Mouse (Mus musculus): ENCODE results near the gene Dlg1.

Dlg1 gene

DNA sequence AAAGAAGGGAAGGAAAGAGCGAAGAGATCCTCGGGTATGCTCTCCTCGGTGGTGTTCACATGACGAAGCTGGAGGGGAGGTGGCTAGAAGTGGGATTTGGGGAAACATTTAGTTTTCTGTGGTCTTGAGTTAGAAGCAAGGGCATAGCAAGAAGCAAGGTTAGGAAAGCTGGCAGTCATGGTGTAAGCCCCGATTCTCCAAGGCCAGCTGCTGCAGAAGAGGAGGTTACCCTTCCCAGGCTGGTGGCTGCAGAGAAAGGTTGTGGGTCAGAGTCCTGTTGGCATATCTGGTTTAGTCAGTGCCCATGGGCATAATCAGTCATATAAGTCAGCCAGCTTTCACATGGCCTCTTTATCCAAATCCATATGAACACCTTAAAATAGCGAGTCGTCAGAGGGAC is 9.2 kb upstream of the Dlg1 start:
- intact Hi-C loops (cut with DNase I): no loop called here

DNA sequence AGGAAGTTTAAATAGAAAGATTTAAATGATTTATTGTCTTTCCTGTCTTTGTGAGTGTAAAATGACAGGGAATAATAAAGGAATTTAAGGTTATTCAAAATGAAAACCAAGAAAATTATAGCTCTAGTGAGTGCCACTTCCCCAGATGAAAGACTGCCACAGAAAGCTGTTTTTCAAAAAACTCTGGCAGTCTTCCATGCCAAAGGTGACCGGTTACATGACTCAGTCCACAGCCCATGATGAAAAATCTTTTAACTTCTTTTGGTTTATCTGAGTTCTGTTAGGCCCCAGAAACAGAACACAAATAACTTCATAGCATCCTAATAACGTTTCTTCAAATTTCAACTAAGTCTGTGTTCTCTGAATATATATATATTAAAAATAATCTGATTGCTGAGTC is 7.7 kb upstream of the Dlg1 start:
- intact Hi-C loops (cut with DNase I): no loop called here

DNA sequence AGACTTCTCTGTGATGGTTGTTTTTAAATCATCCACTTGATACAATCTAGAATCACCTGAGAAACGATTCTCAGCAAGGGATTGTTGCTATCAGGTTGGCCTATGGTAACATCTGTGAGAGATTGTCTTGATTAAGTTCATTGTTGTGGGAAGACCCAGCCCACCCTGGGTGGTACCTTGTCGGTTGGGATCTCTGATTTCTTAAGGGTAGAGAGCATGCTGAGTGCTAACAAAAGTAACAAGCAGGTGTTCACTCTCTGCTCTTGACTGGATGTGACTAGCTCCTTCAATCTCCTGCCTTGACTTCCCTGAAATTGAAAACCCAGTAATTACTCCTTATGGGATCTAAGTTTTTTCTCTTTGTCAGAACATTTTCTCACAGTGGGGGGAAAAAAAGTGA is 5.7 kb upstream of the Dlg1 start:
- intact Hi-C loops (cut with DNase I): no loop called here

DNA sequence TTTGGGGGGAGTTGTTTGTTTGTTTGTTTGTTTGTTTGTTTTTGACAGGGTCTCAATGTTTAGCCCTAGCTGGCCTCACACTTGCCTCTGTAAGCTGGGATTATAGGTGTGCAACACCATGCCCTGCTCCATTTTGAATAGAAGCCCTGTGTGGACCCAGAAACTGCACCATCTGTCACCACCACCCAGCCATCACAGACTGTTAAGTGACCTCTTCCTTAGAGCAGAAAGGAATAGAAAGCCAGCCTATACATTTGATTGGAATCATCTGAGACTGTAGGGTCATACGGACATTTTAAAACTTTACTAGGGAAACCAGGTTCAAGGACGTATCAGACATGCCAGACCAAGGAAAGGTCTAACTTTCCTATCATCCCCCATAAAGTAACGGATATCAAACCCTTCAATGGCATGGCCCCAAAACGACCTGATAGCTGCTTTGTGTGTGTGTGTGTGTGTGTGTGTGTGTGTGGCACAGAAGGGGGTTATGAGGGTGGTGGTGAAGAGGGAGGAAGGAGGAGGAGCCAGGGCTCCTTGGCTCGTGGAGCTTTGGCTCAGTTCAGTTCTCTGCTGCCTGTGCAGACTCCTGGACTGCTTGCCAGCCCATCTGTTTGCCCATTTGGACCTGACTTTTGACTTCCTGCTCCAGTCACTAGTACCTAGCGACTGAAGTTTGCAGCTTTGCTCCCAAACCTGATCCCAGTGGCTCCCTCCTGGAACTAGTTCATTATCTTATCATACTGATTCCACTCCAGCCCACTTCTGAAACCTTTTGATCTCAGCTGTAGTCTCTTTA is 4.5 kb upstream of the Dlg1 start:
- intact Hi-C loops (cut with DNase I): no loop called here

DNA sequence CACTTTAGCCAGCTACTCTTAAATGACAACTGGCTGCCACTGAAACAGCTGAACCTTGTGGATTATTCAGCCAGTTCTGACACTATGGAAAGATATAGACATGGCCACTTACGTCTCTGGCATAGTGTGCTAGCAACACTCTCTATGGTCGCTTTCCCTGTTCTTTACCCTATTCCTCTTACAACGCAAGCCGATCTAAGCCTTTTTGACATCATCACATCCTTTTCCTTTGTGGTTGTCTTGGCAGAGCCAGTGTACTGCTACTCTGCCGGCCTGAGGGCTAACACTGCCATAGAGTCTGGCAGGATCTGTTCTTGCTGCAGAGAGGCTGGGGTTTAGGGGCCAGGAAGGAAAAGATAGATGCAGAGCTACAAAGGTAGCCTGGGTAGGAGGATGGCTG is 3.8 kb upstream of the Dlg1 start:
- intact Hi-C loops (cut with DNase I): no loop called here

DNA sequence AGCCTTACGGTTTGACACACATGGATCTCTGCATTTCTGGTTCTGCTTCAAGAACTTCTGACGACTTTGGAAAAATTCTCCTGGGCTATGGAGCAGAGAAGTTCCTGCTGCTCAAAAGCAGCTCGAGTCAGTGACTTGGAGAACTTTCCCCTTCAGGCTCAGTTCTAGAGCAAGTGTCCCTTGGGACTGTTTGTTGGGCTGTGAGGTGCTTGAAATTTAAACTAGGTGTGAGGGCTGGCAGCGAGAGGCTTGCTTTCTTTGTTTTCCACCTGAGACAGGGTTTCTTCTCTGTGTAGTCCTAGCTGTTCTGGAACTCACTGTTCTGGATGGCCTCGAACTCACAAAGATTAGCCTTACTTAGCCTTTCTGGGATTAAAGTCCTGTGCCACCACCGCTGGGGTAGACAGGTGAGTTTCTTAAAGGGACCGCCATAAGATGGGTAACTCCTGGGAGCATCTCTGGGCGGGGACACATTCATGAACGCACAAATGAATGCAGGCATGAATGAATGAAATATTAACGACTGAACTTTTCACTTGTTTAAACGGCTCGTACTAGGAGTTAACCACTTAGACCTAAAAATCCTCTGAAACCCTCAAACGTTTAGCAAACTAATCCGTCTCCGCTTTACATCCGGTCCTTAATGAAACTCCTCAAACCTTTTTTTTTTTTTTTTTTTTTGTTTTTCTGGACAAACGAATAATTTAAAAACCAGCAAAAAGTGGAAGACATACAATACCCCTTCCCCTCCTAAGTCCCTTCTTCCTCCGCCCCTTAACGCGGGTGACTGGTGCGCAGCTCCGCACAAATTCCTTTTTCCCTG is 476 bp upstream of the Dlg1 start:
- intact Hi-C loops (cut with DNase I): no loop called here

DNA sequence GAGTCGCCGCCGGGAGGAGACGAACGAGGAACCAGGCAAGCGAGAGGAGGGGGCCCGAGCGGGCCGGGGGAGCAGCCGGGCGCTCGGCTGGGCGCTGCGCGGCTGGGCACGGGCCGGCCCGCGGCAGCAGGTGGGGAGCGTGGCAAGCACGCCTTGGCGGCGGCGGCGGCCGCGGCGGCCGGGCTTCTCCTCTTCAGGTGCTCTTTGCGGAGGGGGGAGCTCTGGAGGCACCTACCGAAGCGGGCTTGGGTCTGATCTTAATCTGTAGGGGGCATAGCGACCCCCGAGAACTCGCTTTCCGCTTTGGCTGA is 999 bp downstream of the Dlg1 start:
- intact Hi-C loops (cut with DNase I): no loop called here

DNA sequence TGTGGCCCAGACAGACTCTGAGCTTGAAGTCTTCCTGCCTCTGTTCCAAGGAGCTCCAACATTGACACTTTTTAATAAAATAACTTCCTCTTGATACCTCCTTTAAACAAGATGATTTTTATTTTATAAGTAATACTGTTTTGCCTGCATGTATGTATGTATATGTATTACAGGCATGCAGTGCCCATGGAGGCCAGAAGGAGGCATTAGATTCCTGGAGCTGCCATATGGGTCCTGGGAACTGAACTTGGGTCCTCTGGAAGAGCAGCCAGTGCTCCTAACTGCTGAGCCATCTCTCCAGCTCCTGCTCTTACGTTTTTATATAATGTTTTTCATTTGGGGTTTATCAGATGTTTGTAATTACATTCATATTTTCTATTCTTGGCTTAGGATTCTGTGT is 9.0 kb downstream of the Dlg1 start:
- intact Hi-C loops (cut with DNase I): no loop called here

DNA sequence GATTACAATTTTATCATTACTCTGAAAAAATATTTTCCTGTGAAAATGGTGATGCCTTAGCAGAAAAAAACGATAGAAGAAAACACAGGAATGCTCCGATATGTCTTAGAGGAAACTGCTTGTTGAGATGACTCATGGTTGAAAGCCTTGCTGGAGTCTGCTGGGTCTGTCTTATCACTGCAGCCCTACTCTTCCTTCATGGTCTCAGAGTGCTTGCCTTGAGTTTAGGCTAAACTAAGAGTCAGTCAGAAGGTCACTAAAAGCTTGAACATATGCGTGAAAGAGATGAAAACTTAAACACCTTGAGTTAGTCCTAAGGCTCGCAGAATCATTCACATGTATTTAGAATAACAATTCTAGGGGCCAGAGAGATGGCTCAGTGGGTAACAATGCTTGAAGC is 14.2 kb downstream of the Dlg1 start:
- intact Hi-C loops (cut with DNase I): no loop called here

DNA sequence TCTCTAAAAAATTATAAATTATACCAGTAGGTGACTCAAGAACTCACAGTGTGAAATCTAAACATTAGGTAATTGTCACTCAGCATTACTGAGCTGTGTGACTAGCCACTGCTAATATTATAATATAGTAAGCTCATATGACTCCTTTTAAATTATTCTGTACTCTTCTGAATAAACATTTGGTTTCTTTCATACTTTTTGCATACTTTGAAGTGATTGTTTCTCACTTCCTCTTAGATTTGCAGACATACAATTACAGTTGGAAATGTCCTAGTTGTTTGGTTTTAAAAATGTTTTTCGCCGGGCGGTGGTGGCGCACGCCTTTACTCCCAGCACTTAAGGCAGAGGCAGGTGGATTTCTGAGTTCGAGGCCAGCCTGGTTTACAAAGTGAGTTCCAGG is 19.0 kb downstream of the Dlg1 start:
- intact Hi-C loops (cut with DNase I): no loop called here

DNA sequence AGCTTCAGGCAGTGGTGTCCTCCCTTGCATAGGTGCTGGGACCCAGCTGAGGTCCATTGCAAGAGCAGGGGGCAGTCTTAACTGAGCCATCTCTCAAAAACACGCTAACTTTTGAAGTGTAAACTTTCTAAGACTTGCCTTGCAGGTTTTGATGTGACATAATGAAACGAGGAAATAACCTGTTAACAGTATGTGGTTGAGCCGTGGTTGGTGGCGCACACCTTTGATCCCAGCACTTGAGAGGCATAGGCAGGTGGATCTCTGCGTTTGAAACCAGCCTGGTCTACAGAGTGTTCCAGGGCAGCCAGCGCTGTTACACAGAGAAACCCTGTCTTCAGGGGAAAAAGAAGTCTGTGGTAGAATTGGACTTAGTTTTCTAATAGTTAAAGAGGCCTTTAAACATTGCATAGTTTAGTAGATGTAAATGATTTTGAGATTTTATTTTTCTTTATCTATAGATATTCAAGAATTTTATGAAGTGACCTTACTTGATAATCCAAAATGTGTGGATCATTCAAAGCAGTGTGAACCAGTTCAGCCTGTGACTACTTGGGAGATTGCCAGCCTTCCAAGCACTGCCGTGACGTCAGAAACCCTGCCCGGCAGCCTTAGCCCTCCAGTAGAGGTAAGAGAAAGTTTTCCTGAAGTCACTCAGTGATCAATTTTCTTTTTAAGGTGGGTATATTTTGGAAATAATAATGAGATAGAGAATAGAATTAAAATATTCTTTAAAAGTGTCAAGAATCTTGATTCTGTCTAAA is 20.6 kb downstream of the Dlg1 start:
- intact Hi-C loops (cut with DNase I): no loop called here

DNA sequence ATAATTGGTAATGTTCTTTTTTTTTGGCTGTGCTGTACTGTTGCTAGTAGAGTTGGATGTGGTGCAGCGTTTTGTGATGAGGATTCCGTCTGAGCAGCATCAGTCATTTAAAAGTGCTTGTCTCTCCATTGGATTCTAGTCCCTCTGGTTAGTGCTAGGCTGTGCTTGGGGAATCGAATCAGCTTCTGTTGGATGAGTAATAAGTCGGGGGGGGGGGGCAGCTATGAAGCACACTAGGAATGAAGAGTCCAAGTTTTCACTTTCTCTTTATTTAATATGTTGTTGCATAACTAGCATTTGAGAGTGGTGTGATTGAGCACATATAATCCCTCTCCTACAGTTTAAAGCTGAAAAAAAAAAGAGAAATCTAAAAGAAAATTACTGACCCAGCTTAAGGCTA is 21.5 kb downstream of the Dlg1 start:
- intact Hi-C loops (cut with DNase I): no loop called here

DNA sequence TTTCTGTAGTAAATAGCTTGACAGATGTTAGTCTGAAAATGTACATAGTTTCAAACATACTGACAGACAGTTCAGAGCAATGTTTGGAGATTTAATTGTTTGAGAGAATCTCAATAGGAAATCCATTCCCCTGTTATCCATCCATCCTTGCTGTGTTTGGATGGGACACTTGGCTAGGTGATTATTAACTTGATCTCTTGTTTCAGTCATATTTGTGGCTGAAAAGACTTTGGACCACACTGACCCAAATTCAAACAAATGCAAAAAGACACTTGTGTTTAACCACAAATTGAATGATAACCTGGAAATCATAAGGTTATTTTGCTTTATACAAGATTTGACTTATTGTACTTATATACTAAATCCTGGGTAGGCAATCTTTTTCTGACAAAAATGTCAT is 24.5 kb downstream of the Dlg1 start:
- intact Hi-C loops (cut with DNase I): no loop called here

DNA sequence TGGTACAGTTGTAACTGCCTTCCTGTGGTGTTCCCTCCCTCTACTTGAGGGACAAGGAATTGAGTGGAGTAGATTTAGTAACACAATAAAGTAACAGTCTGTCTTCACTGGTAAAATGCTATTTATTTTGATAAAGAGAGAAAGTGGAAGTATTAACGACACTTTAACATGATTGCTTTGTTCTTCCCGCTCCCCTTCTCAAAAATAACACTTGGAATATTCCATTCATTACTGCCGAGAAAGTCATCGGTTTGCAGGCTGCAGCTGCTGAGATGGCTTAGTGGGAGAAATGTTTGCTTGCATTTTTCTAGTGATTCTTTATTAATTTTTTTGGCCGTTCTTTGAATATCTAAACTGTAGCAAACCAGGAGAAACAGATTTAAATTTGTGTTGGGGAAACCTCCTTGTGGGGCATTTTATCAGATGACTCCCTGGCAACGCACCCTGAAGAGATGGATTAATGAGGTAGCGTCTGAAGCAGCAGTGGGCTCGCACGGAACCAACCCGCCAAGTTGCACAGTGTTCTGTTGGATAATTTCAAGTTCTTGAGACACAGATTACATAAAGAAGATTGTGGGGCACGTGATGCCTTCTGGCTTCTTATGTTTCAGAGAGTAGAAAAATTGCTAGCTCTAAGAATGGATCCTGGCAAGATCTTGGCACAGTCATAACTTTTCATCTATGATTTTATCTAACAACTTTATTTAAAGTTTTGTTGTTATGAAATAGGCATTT is 32.2 kb downstream of the Dlg1 start:
- intact Hi-C loops (cut with DNase I): no loop called here

DNA sequence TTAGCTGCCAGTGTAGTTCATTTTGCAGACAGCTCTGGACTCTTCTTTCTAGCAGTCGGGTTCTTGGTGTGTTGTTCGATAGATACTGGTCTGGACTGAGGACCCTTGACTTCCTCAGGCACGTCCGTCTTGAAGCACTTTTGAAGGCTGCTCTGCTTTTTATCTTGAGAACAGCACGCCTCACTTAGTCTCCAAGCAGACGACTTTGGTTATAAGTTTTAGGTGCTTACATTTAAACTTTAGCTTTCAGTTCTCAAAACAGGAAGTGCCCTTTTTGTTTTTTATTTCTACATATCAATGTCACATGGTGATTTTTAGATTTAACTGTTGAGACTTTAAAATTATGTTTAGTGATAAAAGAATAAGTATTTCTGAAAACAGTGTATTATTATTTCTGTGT is 33.1 kb downstream of the Dlg1 start:
- intact Hi-C loops (cut with DNase I): no loop called here

DNA sequence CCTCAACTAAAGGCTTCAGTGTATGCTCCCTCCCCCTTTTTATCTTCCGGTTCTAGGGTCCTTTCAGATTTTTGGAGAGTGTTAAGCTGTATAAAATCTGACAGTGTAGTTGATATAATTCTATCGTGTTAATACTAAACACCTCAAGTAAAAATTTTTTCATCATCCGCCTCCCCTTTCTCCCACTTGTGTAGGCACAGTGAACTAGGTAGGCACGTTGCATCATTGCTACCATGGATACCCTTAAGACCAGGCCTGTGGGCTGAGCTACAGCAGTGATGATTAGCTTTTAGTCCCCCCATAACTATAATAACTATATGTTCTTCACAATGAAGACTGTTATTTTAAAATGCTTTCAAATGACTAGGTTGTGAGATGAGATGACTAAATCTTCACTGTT is 34.1 kb downstream of the Dlg1 start:
- intact Hi-C loops (cut with DNase I): no loop called here

DNA sequence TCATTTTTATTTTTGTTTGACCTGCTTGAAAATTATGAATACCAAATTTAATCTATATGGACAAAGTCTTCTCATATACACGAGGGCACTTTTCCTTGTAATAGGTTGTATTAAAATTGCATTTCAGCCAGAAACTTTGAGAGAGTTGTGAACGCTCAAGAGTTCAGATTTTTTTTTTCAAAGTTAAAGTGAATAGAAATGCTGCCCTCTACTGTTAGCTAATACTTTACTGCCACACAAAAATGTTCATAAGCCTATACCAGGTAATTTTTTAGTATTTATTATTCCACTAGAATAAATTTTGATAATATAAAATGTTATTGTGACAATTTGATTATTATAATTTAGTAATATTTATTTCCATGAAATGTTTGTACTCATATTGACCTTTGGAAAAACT is 42.0 kb downstream of the Dlg1 start:
- intact Hi-C loops (cut with DNase I): loop anchor here (2.0 to 10.0 kb wide), 2 partner anchors 160 to 240 kb away; no protein-coding TSS in a partner anchor

DNA sequence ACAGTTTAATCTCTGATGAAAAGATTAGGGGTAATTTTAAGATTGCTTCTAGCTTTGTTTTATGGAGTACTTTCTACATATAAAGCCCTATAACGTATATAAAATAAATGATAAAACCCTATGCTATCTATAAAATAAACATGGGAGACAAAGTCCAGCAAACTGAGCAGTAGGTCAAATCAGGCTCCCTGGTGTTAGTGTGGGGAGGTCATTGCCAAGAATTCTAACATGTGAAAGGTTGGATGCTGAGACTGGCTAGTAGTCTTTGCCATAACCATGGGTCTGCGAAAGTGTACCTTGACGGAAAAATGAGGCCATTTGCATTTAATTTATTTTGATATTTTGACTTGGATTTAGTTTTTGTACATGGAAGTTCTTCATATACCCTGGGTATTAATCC is 42.7 kb downstream of the Dlg1 start:
- intact Hi-C loops (cut with DNase I): loop anchor here (2.0 to 10.0 kb wide), 2 partner anchors 161 to 241 kb away; no protein-coding TSS in a partner anchor

DNA sequence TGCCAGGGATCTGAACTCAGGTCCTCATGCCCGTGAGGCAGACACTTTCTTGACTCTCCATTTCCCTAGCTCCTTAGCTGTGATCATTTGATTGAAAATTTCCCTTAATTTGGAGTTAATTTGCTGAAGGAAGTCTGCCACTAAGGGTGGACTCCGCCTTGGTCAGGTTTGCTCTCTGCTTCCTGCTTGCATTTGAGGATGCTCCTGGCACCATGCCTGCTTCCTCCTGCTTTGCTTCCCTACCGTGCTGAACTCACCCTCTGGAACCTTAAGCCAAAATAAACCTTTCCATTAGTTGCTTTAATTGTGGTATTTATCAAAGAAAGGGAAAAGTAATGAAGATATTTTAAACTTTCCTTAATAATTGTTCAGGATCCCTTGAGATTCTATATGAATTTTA is 44.1 kb downstream of the Dlg1 start:
- intact Hi-C loops (cut with DNase I): loop anchor here (10.0 kb wide), 1 partner anchor 163 kb away; no protein-coding TSS in a partner anchor

DNA sequence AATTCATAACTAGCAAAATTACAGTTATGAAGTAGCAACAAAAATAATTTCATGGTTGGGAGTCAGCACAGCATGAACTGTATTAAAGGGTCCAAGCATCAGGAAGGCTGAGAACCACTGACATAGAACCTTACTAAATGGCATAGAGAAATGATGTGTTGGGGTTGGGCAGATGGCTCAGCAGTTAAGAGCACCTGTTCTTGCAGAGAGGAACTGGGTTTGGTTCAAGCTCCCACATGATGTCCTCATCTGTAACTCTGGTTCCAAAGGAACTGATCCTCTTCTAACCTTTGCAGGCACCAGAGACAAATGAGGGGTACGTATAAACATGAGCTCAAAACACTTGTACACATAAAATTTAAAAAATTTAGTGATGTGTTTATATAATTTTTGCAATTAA is 59.7 kb downstream of the Dlg1 start:
- intact Hi-C loops (cut with DNase I): loop anchor here (5.0 kb wide), 1 partner anchor 266 kb away; no protein-coding TSS in a partner anchor

DNA sequence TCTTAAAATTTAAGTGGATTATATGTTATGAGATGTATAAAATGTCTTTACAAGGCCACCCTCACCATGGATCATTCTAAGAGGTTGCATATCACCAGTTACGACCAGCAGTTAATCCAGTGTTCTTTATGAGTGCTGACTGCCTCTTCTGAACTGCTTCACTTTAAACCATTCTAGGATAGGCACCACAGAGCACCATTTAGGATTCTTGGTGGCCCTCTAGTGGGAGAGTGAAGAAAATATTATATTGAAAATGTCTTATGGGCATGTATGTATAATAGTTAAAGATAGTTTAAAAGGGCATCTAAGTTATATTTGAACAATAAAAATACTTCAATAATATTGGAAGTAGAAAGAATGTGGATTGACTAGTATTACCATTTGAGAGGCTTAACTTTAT is 60.9 kb downstream of the Dlg1 start:
- intact Hi-C loops (cut with DNase I): loop anchor here (5.0 kb wide), 1 partner anchor 267 kb away; no protein-coding TSS in a partner anchor

Data from adrenal gland (tissue).